Mouse (Mus musculus) cerebellum, adult (tissue): ENCODE results near the gene Cd40lg.

ENCODE experiments used
- ATAC-seq: cut with Nextera tagmentation; 2 replicates; pipeline ENCODE4 v1.9.2; 2017; ENCODE audit warnings: mild to moderate bottlenecking, moderate library complexity, mixed read lengths; ENCODE audit not compliant: insufficient number of reproducible peaks, low FRiP score, low TSS enrichment

The Cd40lg gene

DNA sequence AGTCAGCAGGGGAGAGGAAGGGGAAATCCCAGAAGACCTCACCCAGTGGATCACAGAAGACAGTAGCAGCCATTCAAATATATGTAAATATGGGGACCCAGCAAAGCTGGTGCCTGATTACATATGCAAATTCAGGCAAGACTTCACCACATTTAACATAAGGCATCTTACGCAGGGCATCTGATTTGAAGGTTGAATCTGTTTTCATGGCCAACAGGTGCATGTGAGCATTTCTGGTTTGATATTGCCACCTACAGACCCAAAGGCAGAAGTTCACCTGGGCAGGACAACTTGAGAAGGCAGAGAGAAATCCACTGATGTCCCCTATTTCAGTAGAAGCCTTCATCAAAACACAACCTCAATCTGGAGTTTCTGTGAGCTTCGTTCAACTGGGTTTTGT, 48.8 kb downstream of the Cd40lg start:
- ATAC-seq = no peak

DNA sequence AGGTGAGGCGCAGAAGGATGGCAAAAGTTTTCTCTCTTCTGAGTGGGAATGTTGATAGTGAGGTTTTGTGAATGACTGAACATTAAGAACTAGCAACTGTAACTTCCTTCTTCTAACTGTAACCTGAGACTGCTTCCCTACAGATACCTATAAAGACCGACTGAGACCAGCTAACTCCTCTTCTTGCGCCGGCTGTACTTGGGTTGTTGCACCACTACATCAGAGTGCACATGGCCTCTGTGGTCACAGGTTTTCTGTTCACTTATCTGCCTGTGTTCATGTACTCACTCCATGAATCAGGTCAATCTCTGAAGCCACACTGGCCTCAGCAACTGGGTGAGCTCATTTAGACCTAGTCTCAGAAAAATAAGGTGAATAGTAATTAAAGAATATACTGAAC, 51.6 kb downstream of the Cd40lg start:
- no peak for ATAC-seq
